Mouse (Mus musculus) frontal cortex, postnatal 36 days (tissue): ENCODE measurements around the gene Oprl1.

Source experiments
- DNase-seq, 2 experiments: peaks; one replicate each; pipeline ENCODE4 v3.0.0; 2022; ENCODE audit warnings: low spot score in 2 of 2

The Oprl1 gene

GRCm38 (mm10) chr2:181692304-181692703 is 22.5 kb upstream of the Oprl1 start:
- no peak for DNase-seq

DNA sequence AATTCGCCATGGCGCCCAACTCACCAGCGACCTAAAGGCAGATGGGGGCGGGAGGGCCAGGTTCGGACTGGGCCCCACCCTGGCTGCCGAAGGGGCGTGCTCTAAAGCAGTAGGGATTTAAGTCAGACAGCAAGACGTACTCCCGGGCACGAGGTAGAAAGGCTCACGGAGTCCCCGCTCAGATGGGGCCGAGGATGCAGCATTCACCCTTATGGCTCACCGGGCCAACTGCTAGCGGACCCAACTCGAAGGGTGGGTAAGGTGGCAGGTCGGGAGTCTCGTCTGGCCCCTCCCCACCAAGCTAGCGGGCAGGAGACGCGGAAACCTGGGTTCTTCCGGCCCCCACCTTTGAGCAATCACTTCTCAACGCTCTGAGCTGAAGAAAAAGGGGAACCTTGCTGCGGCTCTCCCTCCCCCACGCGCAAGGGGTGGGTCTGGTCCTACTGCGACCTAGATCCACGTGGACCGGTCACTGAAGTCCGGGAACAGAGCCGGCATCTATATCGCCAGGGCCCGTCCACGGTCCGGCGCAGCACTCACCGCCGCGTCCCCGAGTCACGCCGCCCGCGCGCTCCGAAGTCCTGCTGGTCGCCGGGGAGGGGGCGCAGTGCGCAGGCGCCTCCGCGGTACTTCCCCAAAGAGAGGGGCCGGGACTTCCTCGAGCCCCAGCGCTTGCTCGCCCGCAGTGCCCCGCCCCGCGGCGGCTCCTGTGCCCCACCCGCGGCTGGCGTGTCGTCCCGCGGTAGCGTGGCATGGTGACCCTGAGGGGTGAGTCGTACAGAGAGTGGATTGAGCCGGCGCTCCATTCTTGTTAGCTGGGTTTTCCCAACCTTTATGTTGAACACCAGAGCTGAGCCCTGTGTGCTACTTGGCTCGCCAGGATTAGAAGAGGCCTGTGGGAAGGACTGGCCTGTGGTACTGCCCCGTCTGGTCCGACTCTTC is 21.2 kb upstream of the Oprl1 start, which contains the start of gene Rgs19:
Gene Rgs19, minus strand, starts transcription at position 639 of the 942 bp plus-strand sequence.
- DNase-seq, result peak; percentile 78 to 82

- no peak for DNase-seq
These were observed 20.2 kb upstream of the Oprl1 start for GRCm38 (mm10) chr2:181694581-181694980.

DNA sequence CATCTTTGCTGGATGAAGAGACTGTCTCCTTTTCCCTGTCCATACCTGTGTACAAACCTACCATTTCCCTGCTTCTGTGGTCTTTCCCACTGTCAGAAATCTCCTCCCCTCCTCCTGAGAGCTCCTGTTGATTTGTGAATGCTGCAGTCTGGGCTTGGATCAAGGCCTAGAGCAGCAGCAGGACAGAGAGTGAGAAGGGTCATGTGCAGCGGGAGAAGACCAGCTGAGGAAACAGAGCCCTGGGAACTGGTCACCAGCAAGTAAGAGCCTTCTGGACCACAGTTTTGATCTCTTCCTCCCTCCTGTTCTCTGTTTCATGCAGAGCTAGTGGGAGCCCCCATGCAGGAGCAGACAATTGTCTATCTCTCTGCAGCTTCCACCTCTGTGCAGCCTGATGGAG is 19.0 kb upstream of the Oprl1 start:
- DNase-seq, result no peak

DNA sequence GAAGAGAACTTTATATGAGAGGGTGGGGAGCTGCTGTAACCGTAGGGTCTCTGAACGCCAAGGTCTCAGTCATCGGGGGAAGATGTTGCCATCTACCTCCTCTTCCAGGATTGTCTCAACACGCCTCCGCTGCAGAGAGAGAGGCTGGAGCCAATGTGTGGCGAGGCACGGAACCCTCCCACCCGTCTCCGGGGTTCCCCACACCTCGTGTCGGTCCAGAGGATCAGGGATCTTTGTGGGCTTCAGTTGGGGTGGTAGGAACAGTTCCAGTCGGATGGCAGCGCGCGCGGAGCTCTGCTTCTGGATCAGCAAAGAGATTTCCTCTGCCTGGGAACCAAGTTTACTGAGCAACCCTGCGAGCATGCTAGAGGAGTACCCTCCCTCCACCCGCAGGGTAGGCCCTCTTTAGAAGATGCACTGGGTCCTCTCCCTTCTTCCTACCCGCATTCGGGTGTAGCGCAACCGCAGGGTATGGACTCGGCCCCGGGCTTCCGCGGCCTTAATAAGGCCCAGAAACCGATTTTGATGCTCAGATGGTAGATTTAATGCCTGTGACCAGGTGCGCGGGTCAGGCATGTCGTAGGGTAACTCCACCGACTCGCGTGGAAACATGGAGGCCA is 17.9 kb upstream of the Oprl1 start:
- no peak for DNase-seq

GRCm38 (mm10) chr2:181698241-181698640 is 16.6 kb upstream of the Oprl1 start, which contains the start of gene Lkaaear1:
Gene Lkaaear1 (minus strand): TSS chr2:181698442.
- DNase-seq, result no peak

- DNase-seq, result no peak
These were observed 8.1 kb upstream of the Oprl1 start for GRCm38 (mm10) chr2:181706668-181707067.

DNA sequence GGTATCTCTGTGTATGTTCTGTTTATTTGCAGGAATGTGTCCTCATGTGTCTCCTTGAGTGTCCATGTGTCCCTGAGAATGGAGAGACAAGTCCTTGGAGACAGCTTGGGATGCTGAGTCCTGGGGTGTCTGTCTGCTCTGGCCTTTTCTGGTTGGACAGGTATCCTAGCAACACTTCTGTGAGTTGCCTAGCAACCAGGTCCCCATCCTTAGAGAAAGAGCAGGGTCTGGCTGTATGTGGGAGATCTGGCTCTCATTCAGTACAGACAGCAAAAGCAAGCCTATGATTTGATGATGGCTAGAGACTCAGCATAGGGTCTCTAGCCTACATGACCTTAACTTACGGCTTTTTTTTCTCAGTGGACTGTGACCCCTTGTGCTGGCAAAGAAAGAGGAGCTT is 1.1 kb upstream of the Oprl1 start:
- DNase-seq, result peak; percentile 65 to 76

DNA sequence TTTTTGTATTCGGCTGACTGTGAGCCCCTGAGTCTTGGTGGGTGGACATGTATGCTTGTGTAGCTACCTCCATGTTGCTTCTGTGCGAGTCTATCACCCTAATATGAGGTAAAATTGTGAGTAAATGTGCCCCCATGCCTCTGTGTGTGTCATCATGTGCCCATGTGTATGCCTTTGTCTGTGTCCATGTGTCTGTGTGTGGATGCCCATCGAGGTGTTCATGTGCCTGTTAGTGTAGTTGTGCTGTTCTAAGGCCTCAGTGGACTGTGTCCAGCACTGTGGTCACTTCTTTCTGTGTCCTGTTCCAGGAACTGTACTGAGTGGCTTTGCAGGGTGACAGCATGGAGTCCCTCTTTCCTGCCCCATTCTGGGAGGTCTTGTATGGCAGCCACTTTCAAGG is 566 bp downstream of the Oprl1 start:
- no peak for DNase-seq

DNA sequence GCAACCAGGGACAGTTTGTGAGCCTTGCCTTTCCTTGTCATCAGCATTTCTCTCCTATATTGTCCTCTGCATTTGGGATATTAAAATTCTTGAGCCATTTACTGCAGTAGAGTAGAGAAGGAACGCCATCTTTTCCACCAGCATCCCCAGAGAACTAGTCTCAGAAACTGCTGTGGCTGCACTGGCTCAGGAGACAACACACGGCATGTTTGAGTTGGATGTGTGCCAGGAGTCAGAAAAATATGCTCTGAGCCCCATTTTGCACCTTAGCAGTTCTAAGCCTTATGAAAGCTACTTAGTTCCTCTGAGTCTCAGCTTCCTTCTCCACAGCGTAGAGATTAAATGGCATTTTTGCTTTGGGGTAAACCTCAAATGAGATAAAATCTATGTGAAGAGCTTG is 2.2 kb downstream of the Oprl1 start:
- DNase-seq, result no peak

DNA sequence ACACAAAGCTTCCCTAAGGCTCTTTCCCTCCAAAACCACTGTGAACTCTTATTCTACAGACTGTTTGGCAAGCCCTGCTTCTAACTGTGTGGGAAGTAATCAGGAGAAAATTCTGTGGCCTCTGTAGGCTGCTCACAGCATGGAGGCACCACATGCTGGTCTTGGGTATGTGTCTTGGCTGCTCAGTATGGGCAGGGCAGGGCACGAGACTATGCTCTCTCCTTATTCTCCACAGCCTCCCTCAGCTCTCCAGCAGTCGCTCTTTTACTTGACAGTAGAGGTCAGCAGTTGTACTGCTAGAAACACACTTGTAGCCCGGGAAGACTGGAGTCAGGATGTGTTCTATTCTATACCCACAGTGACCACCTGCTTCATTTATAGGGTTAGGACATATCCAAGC is 5.2 kb downstream of the Oprl1 start:
- no peak for DNase-seq

DNA sequence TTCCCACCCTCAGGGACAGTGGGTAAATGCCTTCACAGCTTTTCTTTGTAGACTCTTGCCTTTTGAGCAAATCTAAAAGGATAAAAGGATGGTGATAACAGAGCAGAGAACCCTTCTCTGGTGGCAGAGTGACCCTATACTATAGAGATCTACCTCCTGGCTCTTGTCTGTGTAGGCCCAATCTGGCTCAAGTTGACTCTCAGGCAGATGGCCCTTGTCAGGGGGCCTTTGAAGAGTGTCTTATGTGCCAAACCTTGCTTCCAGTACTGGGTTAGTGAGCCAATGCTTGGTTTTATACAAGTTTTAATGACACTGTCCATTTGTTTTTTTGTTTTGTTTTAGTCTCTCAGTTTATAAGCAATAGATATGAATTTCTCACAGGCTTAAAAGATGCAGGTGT is 6.4 kb downstream of the Oprl1 start:
- no peak for DNase-seq

DNA sequence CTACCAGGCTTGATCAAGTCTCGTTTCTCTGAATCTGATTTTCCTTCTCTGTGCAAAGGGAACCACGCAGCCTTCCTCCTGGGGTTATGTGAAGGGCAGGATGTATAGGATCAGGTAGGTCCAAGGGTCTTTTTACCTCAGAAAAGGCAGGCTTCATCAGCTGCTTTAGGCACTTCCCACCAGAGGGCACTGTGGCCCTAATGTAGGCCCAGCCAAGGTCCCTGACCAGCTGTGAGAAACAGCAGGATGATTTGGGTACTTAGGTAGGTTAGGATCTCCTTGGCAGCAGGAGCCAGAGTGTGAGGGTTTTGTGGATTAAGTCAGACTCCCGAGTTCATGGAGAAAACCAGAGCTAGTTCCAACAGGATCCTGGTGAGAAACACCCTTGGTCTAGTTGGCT is 7.4 kb downstream of the Oprl1 start:
- no peak for DNase-seq

- no peak for DNase-seq
These were observed 12.9 kb downstream of the Oprl1 start for GRCm38 (mm10) chr2:181727659-181728262.

DNA sequence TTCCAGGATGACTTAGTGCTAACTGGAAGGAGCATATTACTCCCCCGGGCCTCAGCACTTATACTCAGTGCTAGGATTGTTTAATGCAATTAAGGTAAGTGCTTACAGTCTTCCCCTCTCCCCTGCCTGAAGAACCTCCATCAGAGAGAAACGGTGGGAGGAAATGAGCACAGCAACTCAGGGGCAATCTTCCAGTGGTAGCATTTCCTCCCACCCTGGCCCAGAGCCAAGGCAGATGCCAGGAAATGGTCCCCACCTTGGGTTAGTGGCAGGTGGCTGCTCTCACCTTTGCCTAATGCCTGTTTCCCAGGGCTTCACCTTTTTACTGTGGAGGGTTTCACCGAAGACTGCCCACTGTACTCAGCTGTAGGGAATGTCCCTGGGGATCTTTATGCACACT is 15.2 kb downstream of the Oprl1 start:
- no peak for DNase-seq

- no peak for DNase-seq
These were observed 37.8 kb downstream of the Oprl1 start for GRCm38 (mm10) chr2:181752626-181753025.

DNA sequence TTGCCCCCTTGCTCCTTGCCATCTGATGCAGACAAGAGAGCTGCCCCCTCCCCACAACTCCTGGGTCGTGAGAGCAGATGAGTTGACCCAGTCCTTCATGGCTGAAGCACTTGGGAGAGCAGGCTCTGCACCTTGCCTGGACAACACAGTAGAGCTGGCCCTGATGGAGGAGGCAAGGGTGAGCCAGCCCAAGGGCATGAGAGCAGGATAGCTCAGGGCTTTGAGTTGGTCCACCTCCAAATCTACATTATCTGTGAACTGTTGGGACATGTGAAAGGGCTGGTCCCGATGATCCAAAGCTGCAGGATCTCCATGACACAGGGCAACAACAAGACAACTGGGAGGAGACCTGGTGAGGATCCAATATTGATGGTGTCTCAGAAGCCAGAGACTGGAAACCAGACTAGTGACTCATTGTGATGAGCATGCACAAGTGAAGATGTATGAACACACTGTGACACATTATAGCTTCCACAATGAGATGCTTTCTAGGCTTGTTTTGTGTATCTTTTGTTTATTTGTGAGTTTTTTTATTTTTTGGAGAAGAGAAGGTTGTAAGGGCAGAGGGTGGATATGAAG is 43.4 kb downstream of the Oprl1 start:
- DNase-seq, result no peak

DNA sequence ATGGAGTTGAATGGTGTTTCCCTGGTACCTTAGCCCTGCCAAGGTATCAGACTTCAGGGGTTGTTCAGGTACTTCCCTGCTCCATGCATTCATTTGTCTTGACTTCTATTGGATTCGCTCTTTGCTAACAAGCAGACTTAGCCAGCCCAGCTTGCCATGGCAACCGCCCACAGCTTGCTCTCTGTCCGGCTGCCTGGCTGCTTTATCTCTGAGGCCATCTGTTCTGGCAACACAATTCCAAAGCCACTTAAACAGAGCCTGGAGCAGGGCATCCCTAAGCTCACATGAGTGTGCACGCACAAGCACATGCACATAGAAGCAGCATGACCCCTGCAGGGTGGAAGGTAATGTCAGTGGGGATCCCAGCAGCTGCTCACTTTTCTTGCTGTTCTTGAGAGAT is 44.2 kb downstream of the Oprl1 start:
- peak; percentile 37 to 72 for DNase-seq

DNA sequence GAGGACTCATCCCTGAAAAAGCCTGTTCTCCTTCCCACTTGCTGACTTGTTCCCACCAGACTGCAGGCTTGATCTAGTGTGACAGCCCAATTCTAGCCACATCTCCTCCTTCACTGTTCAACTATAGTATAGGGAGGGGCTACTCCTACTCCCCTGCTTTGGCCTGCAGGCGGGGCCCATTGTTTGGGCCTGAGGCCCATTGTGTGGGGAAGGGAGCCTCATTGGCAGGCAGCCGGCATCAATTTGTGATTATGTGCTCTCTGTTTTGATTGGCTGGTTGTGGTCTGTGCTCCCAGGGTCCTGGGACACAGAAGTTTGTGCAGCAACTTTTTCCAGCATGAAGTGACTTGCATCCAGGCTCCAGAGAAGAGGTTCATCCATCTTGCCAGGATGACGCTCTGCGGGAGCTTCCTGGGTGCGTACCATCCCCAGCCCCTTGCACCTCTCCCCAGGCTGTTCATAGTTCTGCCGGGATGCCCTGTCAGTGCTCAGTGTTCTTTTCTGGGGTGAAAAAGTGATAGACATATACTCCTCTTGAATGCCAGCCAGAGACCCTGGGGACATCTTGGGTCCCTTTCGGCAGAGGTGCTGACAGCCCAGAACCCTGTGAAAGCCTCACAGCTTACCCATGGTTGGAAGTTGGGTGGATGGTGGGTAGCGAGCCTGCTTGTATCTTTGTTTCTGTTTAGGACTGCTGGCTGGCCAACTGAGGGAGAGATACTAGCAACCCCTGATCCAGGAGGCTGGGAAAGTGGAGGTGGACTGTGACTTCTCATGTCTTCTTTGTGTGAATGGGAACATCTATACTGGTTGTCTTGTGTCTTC is 48.4 kb downstream of the Oprl1 start, which contains the start of gene Myt1:
Gene Myt1, plus strand, starts transcription at position 327 of the 825 bp plus-strand sequence.
- DNase-seq, result no peak

GRCm38 (mm10) chr2:181763886-181764527 is 49.2 kb downstream of the Oprl1 start:
- DNase-seq, result no peak

GRCm38 (mm10) chr2:181764600-181764999 is 49.8 kb downstream of the Oprl1 start:
- DNase-seq, result no peak
